Mouse (Mus musculus) ES-Bruce4 (cell line): ENCODE results near the gene Arid1b. TPM values are rescaled to one million over a fixed set of nuclear protein-coding genes. Genes with fewer than 3 reads are reported as not detected.

Experiments
- H3K27ac ChIP-seq: 2 replicates; pipeline ENCODE4 v1.5.1; 2012; ENCODE audit warnings: low read length, inconsistent platforms; ENCODE audit not compliant: insufficient read depth
- H3K27me3 ChIP-seq: 2 replicates; pipeline ENCODE4 v1.6.1; 2012; ENCODE audit warnings: mild to moderate bottlenecking, low read length, inconsistent platforms; ENCODE audit not compliant: control insufficient read depth, poor library complexity, insufficient read depth, severe bottlenecking
- H3K36me3 ChIP-seq: 2 replicates; pipeline ENCODE4 v1.6.1; 2012; ENCODE audit warnings: inconsistent platforms, mild to moderate bottlenecking, low read length, moderate library complexity; ENCODE audit not compliant: control insufficient read depth, poor library complexity, insufficient read depth, severe bottlenecking
- H3K4me1 ChIP-seq: one replicate; pipeline ENCODE4 v1.8.1; 2011; ENCODE audit warnings: low read length; ENCODE audit not compliant: control insufficient read depth, insufficient read depth
- H3K4me3 ChIP-seq: 2 replicates; pipeline ENCODE4 v1.5.1; 2011; ENCODE audit warnings: low read depth, mild to moderate bottlenecking, low read length
- H3K9ac ChIP-seq: 2 replicates; pipeline ENCODE4 v1.6.1; 2012; ENCODE audit warnings: low read depth, mild to moderate bottlenecking, inconsistent platforms; ENCODE audit not compliant: poor library complexity, severe bottlenecking
- H3K9me3 ChIP-seq: replicated peaks from 2 replicates; pipeline ENCODE4 v1.6.1; 2012; ENCODE audit warnings: mild to moderate bottlenecking, low read length, inconsistent platforms; ENCODE audit not compliant: control insufficient read depth, poor library complexity, insufficient read depth, severe bottlenecking
- CTCF ChIP-seq: IDR thresholded peaks from one replicate; pipeline ENCODE4 v1.8.1; 2011; ENCODE audit warnings: low read depth, low read length
- EP300 ChIP-seq: IDR thresholded peaks from 2 replicates; pipeline ENCODE4 v1.6.1; 2011; ENCODE audit warnings: low read depth, low read length; ENCODE audit not compliant: insufficient read depth
- POLR2A ChIP-seq: IDR thresholded peaks from one replicate; pipeline ENCODE4 v1.8.1; 2011; ENCODE audit warnings: low read length; ENCODE audit not compliant: insufficient read depth
- polyA plus RNA-seq: library from polyadenylated mRNA; stranded (reverse); fragments of >200 nt; gene quantifications from 2 replicates; pipeline ENCODE4 v1.2.4, GENCODE M21; 2011; ENCODE audit warnings: low read depth; ENCODE audit not compliant: missing spikeins, insufficient read depth, insufficient read length

Arid1b gene
- polyA plus RNA-seq, 1 experiment, result 20.4 TPM

DNA sequence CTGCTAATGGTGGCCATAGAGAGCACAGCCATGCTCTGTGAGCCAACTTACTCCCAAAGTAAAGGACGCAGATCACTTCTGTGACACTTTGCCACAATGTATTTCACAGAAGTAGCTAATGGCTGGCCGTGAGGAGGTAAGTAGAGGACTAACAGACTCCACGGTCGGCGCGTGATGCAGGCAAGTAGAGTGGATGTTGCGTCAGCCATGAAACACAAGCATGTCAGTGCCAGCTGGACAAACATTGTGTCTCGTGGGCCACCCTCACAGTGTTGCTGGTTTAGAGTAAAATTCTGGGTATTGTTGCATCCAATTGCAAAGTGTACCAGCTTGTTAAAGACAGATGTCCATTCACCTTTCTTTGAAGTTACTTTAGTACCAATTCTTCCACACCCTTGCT lies 213.7 kb downstream of the Arid1b start:
- Histone ChIP-seq H3K9me3 (no peaks in the 10 kb centered on the region), H3K9ac (no peak overlapping the region), H3K4me1 (no peaks in the 10 kb centered on the region), H3K4me3 (no peak overlapping the region), H3K36me3 (no peaks in the 10 kb centered on the region), H3K27me3 (no peaks in the 10 kb centered on the region), H3K27ac (no peak overlapping the region)
- no peak for TF ChIP-seq EP300
- TF ChIP-seq POLR2A, result no peak
- no peak for TF ChIP-seq CTCF

DNA sequence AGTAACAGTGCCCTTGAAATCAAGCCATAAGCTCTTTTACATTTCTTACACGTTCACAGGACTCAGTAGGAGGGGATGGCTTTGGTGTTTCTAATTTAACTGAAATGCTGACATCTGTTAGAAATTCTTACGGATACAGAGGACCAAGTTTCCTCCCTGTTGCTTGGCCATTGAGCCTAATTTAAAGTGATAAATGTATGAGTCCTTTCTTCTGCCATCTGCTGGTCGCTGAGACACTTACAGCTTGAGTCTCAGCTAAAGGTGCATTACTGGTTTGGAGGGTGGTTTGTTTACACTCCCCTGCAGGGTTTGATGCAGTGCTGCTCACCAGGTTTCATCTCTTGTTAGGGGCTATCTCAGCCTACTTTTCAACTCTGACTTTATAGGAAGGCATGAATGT lies 214.2 kb downstream of the Arid1b start:
- H3K36me3 ChIP-seq, result no peaks in the 10 kb centered on the region

DNA sequence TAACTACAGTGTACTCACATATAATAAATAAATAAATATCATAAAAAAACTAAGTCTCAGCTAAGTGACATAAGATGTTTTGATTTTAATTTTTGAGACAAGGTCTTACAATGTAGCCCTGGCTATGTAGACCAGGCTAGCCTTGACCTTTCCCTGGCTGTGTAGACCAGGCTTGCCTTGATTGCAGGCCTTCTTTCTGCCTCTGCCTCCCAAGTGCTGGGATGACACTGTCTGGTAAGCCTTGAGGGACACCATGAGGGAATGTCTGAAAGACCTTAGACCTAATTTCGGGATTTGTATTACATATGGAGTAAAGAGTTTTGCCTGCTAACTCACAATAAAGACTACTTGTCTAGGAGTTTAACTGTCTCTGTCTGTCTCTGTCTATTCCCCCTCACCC lies 214.9 kb downstream of the Arid1b start:
- H3K27ac ChIP-seq, result no peak overlapping the region
- H3K9me3 ChIP-seq, result no peaks in the 10 kb centered on the region
- H3K36me3 ChIP-seq, result no peaks in the 10 kb centered on the region
- H3K4me3 ChIP-seq, result no peak overlapping the region
- no peaks in the 10 kb centered on the region for H3K27me3 ChIP-seq
- H3K4me1 ChIP-seq, result no peaks in the 10 kb centered on the region
- H3K9ac ChIP-seq, result no peak overlapping the region
- TF ChIP-seq CTCF (no peak), POLR2A (no peak), EP300 (no peak)

More for the DNA sequence above, 214.2 kb downstream of the Arid1b start:
- Histone ChIP-seq H3K9ac (no peak overlapping the region), H3K4me3 (no peak overlapping the region), H3K9me3 (no peaks in the 10 kb centered on the region), H3K27me3 (no peaks in the 10 kb centered on the region), H3K27ac (no peak overlapping the region), H3K4me1 (no peaks in the 10 kb centered on the region)
- TF ChIP-seq POLR2A, result no peak
- no peak for TF ChIP-seq CTCF
- no peak for TF ChIP-seq EP300

DNA sequence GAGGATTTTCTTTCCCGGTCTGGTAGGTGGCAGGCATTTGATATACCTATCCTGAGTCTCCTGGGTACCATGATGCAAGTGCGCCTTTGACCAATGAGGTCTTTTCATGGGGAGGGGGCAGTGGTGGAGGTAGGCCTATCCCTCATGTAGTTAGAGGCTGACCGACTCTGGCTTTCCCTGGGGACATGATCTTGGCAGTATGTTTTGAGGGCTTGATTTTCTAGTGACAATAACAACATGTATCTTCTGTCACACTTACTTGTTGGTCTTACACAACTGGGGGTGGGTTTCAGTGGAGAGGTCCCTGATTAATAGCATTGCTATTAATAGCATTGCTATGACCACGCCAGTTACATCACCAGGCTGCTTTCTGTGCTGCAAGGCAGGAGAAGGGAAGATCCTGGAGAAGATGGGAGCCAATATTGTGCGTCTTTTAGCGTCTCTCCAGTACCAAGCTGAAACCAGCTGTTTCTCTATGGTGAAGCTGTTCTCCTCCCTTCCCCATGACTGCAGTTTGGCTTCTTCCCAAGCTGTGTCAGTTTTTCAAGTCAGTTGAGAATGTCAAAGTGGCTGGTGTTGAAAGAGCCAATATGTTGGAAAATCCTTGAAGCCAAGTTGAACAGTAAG lies 216.1 kb downstream of the Arid1b start:
- Histone ChIP-seq H3K4me1 (no peaks in the 10 kb centered on the region), H3K36me3 (no peaks in the 10 kb centered on the region), H3K27me3 (no peaks in the 10 kb centered on the region), H3K4me3 (no peak overlapping the region), H3K9ac (no peak overlapping the region), H3K9me3 (no peaks in the 10 kb centered on the region), H3K27ac (no peak overlapping the region)
- TF ChIP-seq POLR2A, result no peak
- no peak for TF ChIP-seq EP300
- TF ChIP-seq CTCF, result no peak

- TF ChIP-seq POLR2A (no peak), CTCF (no peak), EP300 (no peak)
- no peak overlapping the region for H3K9ac ChIP-seq
- H3K4me3 ChIP-seq, result no peak overlapping the region
- H3K4me1 ChIP-seq, result no peaks in the 10 kb centered on the region
- no peak overlapping the region for H3K27ac ChIP-seq
- H3K9me3 ChIP-seq, result no peaks in the 10 kb centered on the region
- H3K27me3 ChIP-seq, result no peaks in the 10 kb centered on the region
- H3K36me3 ChIP-seq, result no peaks in the 10 kb centered on the region
Observed at GRCm38 (mm10) chr17:5210891-5211290, 216.8 kb downstream of the Arid1b start.

DNA sequence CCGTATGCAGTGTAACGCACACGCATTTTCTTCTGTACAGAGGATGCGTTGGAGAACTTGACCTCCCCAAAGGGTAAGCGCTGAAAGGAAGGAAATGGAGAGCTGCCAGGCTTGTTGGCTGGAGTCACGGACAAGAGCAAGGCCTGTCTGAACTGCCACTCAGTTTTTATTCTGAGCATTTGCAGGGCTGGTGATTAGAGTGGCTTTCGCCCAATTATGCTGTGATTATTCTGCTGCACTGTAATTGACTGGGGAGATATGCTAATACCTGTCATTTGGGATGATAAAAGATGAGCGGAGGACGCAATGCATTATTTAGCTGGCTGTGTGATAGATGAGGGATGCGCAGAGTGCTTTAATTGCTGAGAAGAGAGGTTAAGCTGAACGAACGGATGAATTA lies 218.0 kb downstream of the Arid1b start:
- Histone ChIP-seq H3K4me1 (no peaks in the 10 kb centered on the region), H3K36me3 (no peaks in the 10 kb centered on the region), H3K9me3 (no peaks in the 10 kb centered on the region), H3K27ac (no peak overlapping the region), H3K4me3 (no peak overlapping the region), H3K9ac (no peak overlapping the region), H3K27me3 (no peaks in the 10 kb centered on the region)
- TF ChIP-seq POLR2A, result no peak
- no peak for TF ChIP-seq EP300
- no peak for TF ChIP-seq CTCF
